Mouse (Mus musculus) retina, embryonic 14.5 days (tissue): ENCODE measurements around the gene Lclat1.
"Not testable (repeated sequence)": the region's sequence is repeated elsewhere in the genome, so short reads cannot be mapped to it uniquely, and the experiment has no call there.

Experiments
- DNase-seq: peaks from one replicate; pipeline ENCODE4 v3.0.0-alpha.2; 2015; ENCODE audit warnings: low spot score

Lclat1 gene

DNA sequence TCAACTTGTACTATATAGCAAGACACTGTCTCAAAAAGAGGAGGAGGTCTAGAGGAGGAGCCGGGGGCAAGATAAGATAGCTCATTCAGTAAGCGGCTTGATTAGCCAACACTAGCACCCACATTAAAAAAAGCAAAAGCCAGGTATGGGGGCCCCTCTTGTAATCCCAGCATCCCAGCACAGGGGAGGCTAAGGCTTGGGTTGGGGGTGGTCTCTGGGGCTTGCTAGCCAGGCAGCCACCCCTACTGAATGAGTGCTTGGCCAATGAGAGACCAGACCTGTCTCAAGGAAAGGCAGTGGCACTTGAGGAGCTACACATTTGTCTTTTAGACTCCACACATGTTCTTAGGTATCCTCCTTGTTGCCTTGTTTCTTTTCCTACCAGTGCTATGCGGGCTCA is 136.8 kb downstream of the Lclat1 start:
- no peak for DNase-seq

GRCm38 (mm10) chr17:73245089-73245684 is 137.4 kb downstream of the Lclat1 start:
- no peak for DNase-seq

DNA sequence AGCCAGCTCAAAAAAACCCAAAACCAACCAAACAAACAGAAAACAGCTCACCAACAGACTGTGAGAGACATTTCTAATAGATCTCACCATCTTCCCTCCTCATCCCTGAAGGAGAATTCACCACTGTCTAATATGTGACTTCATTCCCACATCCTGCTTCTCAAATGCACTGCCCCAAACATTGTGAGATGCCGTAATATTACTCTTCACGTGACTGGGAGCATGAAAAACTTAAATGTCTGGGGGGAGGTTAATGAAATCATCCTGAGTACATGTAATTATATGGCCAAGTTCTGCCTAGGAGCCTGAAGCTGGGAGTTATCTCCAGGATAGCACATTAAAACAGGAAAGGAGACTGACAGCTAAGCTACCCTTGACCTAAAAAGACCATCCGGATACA is 138.3 kb downstream of the Lclat1 start:
- no peak for DNase-seq

DNA sequence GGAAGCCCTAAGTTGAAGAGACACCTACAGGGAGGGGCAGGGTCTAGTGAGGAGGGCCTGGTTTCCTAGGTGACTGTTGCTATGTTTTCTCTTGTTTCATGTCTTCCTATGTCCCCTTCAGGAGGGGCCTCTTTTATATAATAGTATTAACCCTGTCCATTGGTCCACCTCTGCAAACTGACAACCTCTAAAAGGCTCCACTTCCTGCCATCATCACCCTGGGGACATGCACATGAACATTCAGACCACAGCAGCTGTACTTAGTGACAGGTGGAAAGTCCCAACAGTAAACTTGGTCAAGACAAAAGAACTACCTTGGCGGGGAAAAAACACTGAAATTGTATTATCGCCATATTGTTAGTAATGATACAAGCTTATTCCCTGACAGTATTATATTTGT is 139.1 kb downstream of the Lclat1 start:
- no peak for DNase-seq

- DNase-seq, result no peak
Observed at GRCm38 (mm10) chr17:73247758-73248157, 140.0 kb downstream of the Lclat1 start.

DNA sequence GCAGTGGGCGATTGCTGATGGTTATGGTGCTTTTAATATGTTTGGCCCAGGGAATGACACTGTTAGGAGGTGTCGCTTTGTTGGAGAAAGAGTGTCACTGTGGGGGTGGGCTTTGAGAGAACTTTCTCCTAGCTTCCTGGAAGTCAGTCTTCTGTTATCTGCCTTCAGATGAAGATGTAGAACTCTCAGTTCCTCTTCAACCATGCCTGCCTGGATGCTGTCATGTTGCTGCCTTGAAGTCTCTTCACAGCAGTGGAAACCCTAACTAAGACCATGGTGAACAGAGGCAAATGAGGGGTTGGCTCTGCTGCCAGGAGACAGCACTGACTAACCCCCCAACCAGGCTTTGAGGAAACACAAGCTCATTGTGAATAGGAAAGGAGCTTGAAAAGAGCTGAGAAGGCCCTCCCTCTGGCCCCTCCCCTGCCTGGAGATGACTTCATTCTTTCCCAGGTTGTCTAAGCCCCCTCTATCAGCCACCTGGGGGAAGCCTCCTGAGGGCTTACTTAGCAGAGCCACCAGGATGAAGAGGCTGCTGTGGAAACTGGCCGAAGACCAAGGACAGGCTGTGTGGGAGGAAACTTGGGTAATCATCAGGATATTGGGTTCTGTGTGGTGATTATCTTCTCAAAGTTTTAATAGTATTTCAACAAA is 142.8 kb downstream of the Lclat1 start:
- DNase-seq, result no peak

DNA sequence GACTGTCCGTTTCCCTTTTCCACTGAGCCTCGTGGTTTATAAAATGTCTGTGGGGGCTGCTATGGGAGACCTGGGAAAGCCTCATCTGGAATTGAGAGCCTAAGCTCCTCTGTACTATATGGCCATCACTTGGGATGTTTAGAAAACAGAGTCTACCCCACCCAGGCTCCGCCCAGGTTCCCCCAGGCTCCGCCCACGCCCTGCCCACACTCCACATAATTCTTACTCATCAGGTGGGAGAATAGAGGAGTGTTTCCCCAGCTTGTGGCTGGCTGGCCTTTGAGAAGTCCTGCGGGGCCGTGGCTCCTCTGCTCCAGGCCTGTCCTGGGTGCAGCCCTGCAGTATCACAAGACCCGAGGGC is 143.3 kb downstream of the Lclat1 start:
- DNase-seq, result no peak

GRCm38 (mm10) chr17:73251812-73252608 is 144.2 kb downstream of the Lclat1 start:
- no peak for DNase-seq

- DNase-seq, result no peak
Observed at GRCm38 (mm10) chr17:73253291-73253969, 145.6 kb downstream of the Lclat1 start.

DNA sequence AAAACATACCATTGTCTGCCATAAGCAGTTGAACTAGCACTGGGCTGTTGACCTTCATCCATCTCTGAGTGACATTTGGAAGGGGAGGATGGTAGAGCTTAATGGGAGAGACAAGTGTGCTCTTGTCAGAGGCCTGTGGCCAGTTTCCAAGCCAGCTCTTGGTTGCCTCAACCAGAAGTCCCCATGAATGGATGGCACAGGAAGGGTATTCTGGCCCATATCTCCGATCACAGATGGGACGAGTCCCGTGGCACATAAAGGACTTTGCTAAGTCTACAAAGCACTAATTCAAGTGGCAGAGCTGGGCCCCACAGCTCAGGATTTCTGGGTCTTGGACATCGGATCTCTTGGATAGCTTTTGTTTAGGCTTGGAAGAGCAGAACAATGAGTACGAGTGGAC is 148.0 kb downstream of the Lclat1 start:
- no peak for DNase-seq

GRCm38 (mm10) chr17:73258620-73259019 is 150.8 kb downstream of the Lclat1 start:
- DNase-seq, result no peak

GRCm38 (mm10) chr17:73259258-73259657 is 151.5 kb downstream of the Lclat1 start:
- not testable (repeated sequence) for DNase-seq

DNA sequence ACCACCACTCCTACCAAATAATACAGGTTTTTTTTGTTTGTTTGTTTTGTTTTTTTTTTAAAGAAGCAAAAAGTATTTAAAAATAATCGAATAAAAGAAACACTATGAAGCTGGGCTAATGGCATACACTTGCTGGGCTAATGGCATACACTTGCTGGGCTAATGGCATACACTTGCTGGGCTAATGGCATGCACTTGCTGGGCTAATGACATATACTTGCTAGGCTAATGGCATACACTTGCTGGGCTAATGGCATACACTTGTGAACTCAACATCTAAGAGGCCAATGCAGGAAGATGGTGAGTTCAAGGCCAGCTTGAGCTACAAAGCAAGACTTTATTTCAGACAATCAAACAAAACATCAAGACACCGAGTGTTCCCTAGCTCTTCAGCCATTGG is 154.8 kb downstream of the Lclat1 start:
- DNase-seq, result no peak

- no peak for DNase-seq
Observed at GRCm38 (mm10) chr17:73263077-73263501, 155.3 kb downstream of the Lclat1 start.

GRCm38 (mm10) chr17:73270871-73271796 is 163.3 kb downstream of the Lclat1 start:
- no peak for DNase-seq

DNA sequence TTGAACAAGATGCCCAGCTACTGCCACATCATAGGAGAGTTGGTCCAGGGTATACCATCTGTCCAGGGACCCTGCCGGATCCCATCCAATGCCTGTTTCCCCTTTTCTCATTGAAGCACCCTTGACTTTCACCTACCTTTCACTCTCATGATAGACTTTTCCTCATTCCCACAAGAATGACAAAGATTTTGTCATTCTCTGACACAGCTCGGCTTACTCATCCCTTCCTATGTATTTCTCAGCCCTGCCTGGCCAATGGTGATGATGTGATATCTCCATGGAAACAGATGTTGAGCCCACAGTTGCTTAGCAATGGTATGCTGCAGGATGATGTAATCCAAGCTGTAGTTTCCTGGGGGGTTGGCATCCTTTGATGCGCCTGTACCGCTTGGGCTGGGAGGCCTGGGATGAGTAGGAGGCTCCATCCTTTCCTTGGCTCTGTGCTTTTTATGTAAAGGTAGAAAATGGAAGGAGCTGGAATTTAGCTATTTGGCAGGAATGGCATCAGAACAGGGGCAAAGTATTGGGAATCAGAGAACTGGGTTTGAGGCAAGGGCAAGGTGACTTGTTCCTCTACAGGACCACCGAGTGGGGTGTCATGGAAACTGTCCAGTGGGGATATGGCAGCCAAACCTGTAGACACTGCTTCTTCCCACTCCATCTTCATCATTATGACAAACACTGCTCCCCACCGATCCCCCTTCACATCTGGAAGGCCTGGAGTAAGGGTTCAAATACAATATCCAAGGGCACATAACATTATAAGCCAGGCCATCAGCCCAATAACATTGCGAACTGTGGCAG is 164.2 kb downstream of the Lclat1 start:
- no peak for DNase-seq

- DNase-seq, result no peak
Observed at GRCm38 (mm10) chr17:73273809-73274208, 166.0 kb downstream of the Lclat1 start.

DNA sequence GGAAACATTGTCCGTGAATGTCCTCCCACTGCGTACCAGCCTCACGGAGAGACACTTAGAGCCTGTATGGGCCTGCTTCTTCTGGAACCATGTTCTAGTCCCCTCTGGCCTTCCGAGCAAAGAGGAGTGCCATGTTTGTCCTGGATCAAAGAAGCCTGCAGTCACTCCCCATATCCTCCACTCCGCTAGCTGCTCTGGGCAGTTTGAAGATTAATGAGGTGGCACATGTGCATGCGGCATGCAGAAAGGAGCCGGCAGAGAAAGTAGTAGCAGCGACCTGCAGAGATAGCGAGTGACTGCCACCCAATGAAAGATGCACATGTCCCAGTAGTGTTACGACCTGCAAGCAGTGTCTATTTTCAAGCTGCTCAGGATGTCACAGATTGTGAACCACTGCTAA is 167.3 kb downstream of the Lclat1 start:
- DNase-seq, result no peak

DNA sequence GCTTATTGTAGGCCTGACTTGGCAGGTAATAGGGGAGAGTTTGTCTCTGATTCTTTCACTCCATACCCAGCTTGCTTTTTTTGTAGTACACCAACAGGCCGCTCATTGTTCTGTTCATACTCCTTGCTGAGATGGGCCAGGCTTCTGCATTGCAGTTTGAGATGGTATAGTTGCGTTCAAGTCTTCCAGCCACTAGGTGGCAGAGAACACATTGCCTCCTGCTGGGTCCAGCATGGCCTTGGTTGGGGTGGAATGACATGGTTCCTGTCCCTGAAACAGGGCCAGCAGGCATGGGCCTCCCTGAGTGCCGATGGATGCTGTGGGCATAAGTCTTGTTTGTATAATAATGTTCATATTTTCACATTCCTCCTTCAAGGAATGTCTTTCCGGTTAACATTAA is 170.0 kb downstream of the Lclat1 start:
- no peak for DNase-seq

DNA sequence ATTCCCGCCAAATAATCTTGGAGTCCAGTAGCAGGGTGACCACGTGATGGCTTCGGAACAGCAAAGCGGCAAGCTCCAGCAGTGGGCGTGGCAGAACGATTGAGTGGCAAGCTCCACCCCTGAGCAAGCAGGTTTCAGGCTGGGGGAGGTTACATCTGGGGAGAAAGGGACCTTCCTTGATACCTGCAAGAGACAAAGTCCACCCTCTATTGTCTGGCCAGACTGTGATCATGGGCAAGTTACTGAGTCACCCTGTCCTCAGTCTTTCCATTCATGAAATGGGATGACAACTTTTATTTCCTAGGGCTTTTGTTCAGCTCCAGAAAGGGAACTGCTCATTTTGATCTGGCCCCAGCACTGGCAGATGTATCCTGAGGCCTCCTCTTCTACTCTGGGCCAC is 174.9 kb downstream of the Lclat1 start:
- DNase-seq, result not testable (repeated sequence)

- DNase-seq, result no peak
Observed at GRCm38 (mm10) chr17:73284301-73284700, 176.5 kb downstream of the Lclat1 start.
